In genomic region chr5:135008671-135009589, GRCm38 (mm10) we compare ENCODE assay signal across 8 mouse cellular contexts. TPM values are rescaled to one million over a fixed set of nuclear protein-coding genes. Genes with fewer than 3 reads are reported as not detected.
A peak's percentile ranks its signal among the peaks of the same experiment; 100 is the strongest.
DNase-seq lines count a peak whose midpoint lies in the region; ATAC-seq and TF ChIP-seq lines count a peak whose summit lies in the region.

Gene Abhd11 (plus strand): TSS chr5:135009152.

- H3K9ac ChIP-seq in hindbrain, embryonic 13.5 days = peak within 1 kb of the TSS; percentile 78

- peak; percentile 82 for ATAC-seq in Patski
- peak; percentile 91 for ATAC-seq in hindbrain, embryonic 13.5 days (ENCODE audit: low FRiP score)

- POLR2A ChIA-PET in Patski (lab: Charles Lee) = interaction anchor here (0.6 kb wide), 2 partner anchors 579 to 714 kb away, joined by 3 to 5 read pairs; no protein-coding TSS in a partner anchor

- peak within 1 kb of the TSS; percentile 69 for H3K4me2 ChIP-seq in hindbrain, embryonic 13.5 days

- in situ Hi-C loops in Patski (cut with MboI; ENCODE audit: low pct_unique_long_range_greater_than_20kb) = no loop called here

- no peaks in the 10 kb centered on the region for H3K27me3 ChIP-seq in Patski
- H3K27me3 ChIP-seq in hindbrain, embryonic 13.5 days = no peaks in the 10 kb centered on the region

- peaks cover 35% of the 10 kb centered on the region for H3K4me1 ChIP-seq in hindbrain, embryonic 13.5 days (replicated peaks)

- H3K4me3 ChIP-seq in hindbrain, embryonic 13.5 days = peak within 1 kb of the TSS; percentile 61

- H3K36me3 ChIP-seq in hindbrain, embryonic 13.5 days = no peaks in the 10 kb centered on the region

- CTCF ChIA-PET in Patski (lab: Charles Lee) = interaction anchor here (1.0 to 3.2 kb wide), 3 partner anchors 10 to 101 kb away, joined by 3 to 9 read pairs (median 4); no protein-coding TSS in a partner anchor

- peak within 1 kb of the TSS; percentile 98 for H3K27ac ChIP-seq in hindbrain, embryonic 13.5 days

- WGBS in hindbrain, embryonic 13.5 days = under 1% methylated on average over 52 of the region's 52 CpGs

- no peak for TF ChIP-seq CTCF in Patski (IDR thresholded peaks at IDR 0.05)

- DNase-seq in Patski (ENCODE audit: low read depth, low spot score) = peak; percentile 100
- peak; percentile 97 to 98 for DNase-seq in cerebellum, postnatal 14 days
- peak; percentile 94 to 98 for DNase-seq in frontal cortex, postnatal 14 days (ENCODE audit: low spot score in 2 of 2)
- DNase-seq in layer of hippocampus, postnatal 25 days (ENCODE audit: extremely low spot score in 1 of 2, low spot score in 1 of 2) = peak; percentile 74 to 90
- peak; percentile 100 for DNase-seq in lung, postnatal 25 days (ENCODE audit: low spot score)
- peak; percentile 100 for DNase-seq in retina, embryonic 14.5 days (ENCODE audit: low spot score)
- DNase-seq in thymus, postnatal 4 days = peak; percentile 99

- no peaks in the 10 kb centered on the region for H3K9me3 ChIP-seq in hindbrain, embryonic 13.5 days

RNA-seq across cellular contexts. Expression of gene Abhd11, which starts in this region (rescaled TPM):
- polyA plus RNA-seq in Patski (2021) = 82.8 TPM
- polyA plus RNA-seq in hindbrain, embryonic 13.5 days (2015; fragmentation: Nextera tagmentation; extraction: Ambion mirVana) = 64.6 and 65.0 TPM in 2 replicates
- 10 to 100 TPM; 32.0 to 33.4 TPM for total RNA-seq in layer of hippocampus, postnatal 25 days (2021)

Comparison
In these comparisons a context has a peak if more than half of its experiments do, and no peak if none do; other contexts are left out.
1. Peak in every context shown above with its lines: DNase-seq, ATAC-seq, H3K4me3 ChIP-seq and H3K27ac ChIP-seq.